Comparison of ENCODE assay signal across 30 mouse cellular contexts in genomic region chr4:121029632-121030031, GRCm38 (mm10). TPM values are rescaled to one million over a fixed set of nuclear protein-coding genes. Genes with fewer than 3 reads are reported as not detected.
DNase-seq lines count a peak whose midpoint lies in the region; ATAC-seq and TF ChIP-seq lines count a peak whose summit lies in the region.
"Had no signal": no experiment of that assay in that cellular context is flagged by ENCODE, and none has a peak within 500 bp of the region (broad histone marks: within the 10 kb centered on the region; RNA-seq: fewer than 3 reads in every experiment).

No protein-coding gene starts in this region.

- TF ChIP-seq POLR2A in heart, adult 2 months (IDR thresholded peaks at IDR 0.05; ENCODE audit: insufficient read depth, low read depth, low read length) = no peak
- TF ChIP-seq POLR2A in CH12.LX (IDR thresholded peaks at IDR 0.05; ENCODE audit: low read depth, low read length) = no peak

- no peak overlapping the region for H3K4me3 ChIP-seq in heart, adult 2 months
- H3K4me3 ChIP-seq in liver, embryonic 14.5 days (ENCODE audit: insufficient read depth in 1 of 2, low read depth in 2 of 2, low read length in 2 of 2) = no peak overlapping the region
- H3K4me3 ChIP-seq in CH12.LX (replicated peaks in 1 of 3; ENCODE audit: low read depth in 2 of 3, low read length in 2 of 3, poor library complexity in 1 of 3) = no peak overlapping the region
- H3K4me3 ChIP-seq: embryonic facial prominence, embryonic 13.5 days; forebrain, embryonic 10.5 days; liver, embryonic 15.5 days; midbrain, embryonic 12.5 days had no signal

- intact Hi-C loops in heart, adult 2 months (cut with DNase I) = loop anchor here (2.0 kb wide), 2 partner anchors 43 to 203 kb away; no protein-coding TSS in a partner anchor
- intact Hi-C loops in heart, postnatal 36 days (cut with DNase I) = loop anchor here (2.0 to 10.0 kb wide), 2 partner anchors 43 to 175 kb away; partner anchors contain the start of gene Rims3

- H3K27me3 ChIP-seq in heart, adult 2 months (ENCODE audit: control insufficient read depth, insufficient read depth, low read length) = no peaks in the 10 kb centered on the region
- H3K27me3 ChIP-seq in liver, embryonic 14.5 days (ENCODE audit: control insufficient read depth, insufficient read depth, low read length) = no peaks in the 10 kb centered on the region
- no peaks in the 10 kb centered on the region for H3K27me3 ChIP-seq in CH12.LX (replicated peaks)
- H3K27me3 ChIP-seq: embryonic facial prominence, embryonic 13.5 days; liver, embryonic 15.5 days had no signal

- in situ Hi-C loops in CH12.LX (cut with MboI; ENCODE audit: low pct_ligation_motif_present, low pct_unique_long_range_greater_than_20kb, low sequenced_read_pairs) = loop anchor here (5.0 to 10.0 kb wide), 3 partner anchors 42 to 195 kb away; no protein-coding TSS in a partner anchor

- no peaks in the 10 kb centered on the region for H3K4me1 ChIP-seq in heart, adult 2 months (ENCODE audit: control insufficient read depth, insufficient read depth, low read length)
- H3K4me1 ChIP-seq in liver, embryonic 14.5 days (replicated peaks; ENCODE audit: control insufficient read depth in 2 of 2, insufficient read depth in 2 of 2, low read length in 1 of 2) = peaks cover 4 to 7% of the 10 kb centered on the region in 2 experiments; a peak in 2 of 4 replicates
- H3K4me1 ChIP-seq in CH12.LX (ENCODE audit: control insufficient read depth in 1 of 2, insufficient read depth in 2 of 2) = peaks cover 6 to 42% of the 10 kb centered on the region in 2 experiments; a peak in 3 of 4 replicates
- H3K4me1 ChIP-seq: embryonic facial prominence, embryonic 13.5 days; forebrain, embryonic 10.5 days; midbrain, embryonic 12.5 days had no signal

- peak; percentile 47 for TF ChIP-seq CTCF in heart, adult 2 months (IDR thresholded peaks at IDR 0.05)
- peak; percentile 37 for TF ChIP-seq CTCF in liver, embryonic 14.5 days (IDR thresholded peaks at IDR 0.05; ENCODE audit: low read depth)
- peak in 1 of 2 experiments; percentile 51; a peak in 2 of 4 replicates for TF ChIP-seq CTCF in CH12.LX (conservative IDR thresholded peaks at IDR 0.05 in 1 of 2, IDR thresholded peaks at IDR 0.05 in 1 of 2; ENCODE audit: low read depth in 2 of 2, low read length in 2 of 2)

- no peak overlapping the region for H3K9ac ChIP-seq in heart, adult 2 months (ENCODE audit: low read depth, low read length)
- H3K9ac ChIP-seq in liver, embryonic 14.5 days (replicated peaks) = no peak overlapping the region
- H3K9ac ChIP-seq in CH12.LX (ENCODE audit: insufficient read depth, low read depth) = no peak overlapping the region
- H3K9ac ChIP-seq: embryonic facial prominence, embryonic 13.5 days; hindbrain, embryonic 14.5 days; liver, embryonic 15.5 days; midbrain, embryonic 12.5 days had no signal

- TF ChIP-seq RAD21 in CH12.LX (IDR thresholded peaks at IDR 0.05; ENCODE audit: low read depth, low read length) = peak; percentile 17

- no peak overlapping the region for H3K4me2 ChIP-seq in liver, embryonic 14.5 days (ENCODE audit: low read depth)
- peak overlapping the region; percentile 42; the same call in 1 of the 2 replicates for H3K4me2 ChIP-seq in CH12.LX (ENCODE audit: insufficient read depth, low read depth, poor library complexity, severe bottlenecking)
- H3K4me2 ChIP-seq: embryonic facial prominence, embryonic 13.5 days; heart, embryonic 11.5 days; hindbrain, embryonic 14.5 days; liver, embryonic 15.5 days; midbrain, embryonic 12.5 days had no signal

- H3K79me2 ChIP-seq in heart, adult 2 months (replicated peaks; ENCODE audit: control insufficient read depth, insufficient read depth, low read length) = no peaks in the 10 kb centered on the region
- H3K79me2 ChIP-seq in CH12.LX (replicated peaks; ENCODE audit: control insufficient read depth, extremely low read depth, insufficient read depth, poor library complexity, severe bottlenecking) = no peaks in the 10 kb centered on the region

- dilution Hi-C loops in CH12.LX (cut with MboI; ENCODE audit: extremely low pct_ligation_motif_present, extremely low pct_unique_long_range_greater_than_20kb, low sequenced_read_pairs) = no loop called here

- TF ChIP-seq EP300 in heart, adult 2 months (IDR thresholded peaks at IDR 0.05; ENCODE audit: insufficient read depth, low read depth, low read length) = no peak
- TF ChIP-seq EP300 in liver, embryonic 14.5 days (IDR thresholded peaks at IDR 0.05; ENCODE audit: low read depth) = no peak
- TF ChIP-seq EP300 in CH12.LX (IDR thresholded peaks at IDR 0.05; ENCODE audit: low read length) = no peak

- no peak overlapping the region for H3K27ac ChIP-seq in heart, adult 2 months
- H3K27ac ChIP-seq in liver, embryonic 14.5 days = no peak overlapping the region
- H3K27ac ChIP-seq in CH12.LX (ENCODE audit: insufficient read depth, low read depth) = peak overlapping the region; percentile 59; the same call in 1 of the 2 replicates
- H3K27ac ChIP-seq: embryonic facial prominence, embryonic 13.5 days; forebrain, embryonic 10.5 days; hindbrain, embryonic 14.5 days; liver, embryonic 15.5 days; midbrain, embryonic 12.5 days had no signal

- H3K36me3 ChIP-seq in heart, adult 2 months (ENCODE audit: control insufficient read depth, insufficient read depth, low read length) = no peaks in the 10 kb centered on the region
- no peaks in the 10 kb centered on the region for H3K36me3 ChIP-seq in liver, embryonic 14.5 days (replicated peaks; ENCODE audit: control insufficient read depth, insufficient read depth, low read depth)
- H3K36me3 ChIP-seq in CH12.LX (replicated peaks in 1 of 2; ENCODE audit: control insufficient read depth in 1 of 2, insufficient read depth in 1 of 2, low read length in 1 of 2) = no peaks in the 10 kb centered on the region
- H3K36me3 ChIP-seq: embryonic facial prominence, embryonic 13.5 days; forebrain, embryonic 10.5 days; liver, embryonic 15.5 days; midbrain, embryonic 12.5 days had no signal

- 69% methylated on average over 3 of the region's 3 CpGs for whole genome bisulfite sequencing in heart, adult 2 months
- WGBS in liver, embryonic 14.5 days (ENCODE audit: insufficient replicate concordance) = 56% methylated on average over 3 of the region's 3 CpGs

- no peak for ATAC-seq in liver, embryonic 14.5 days (ENCODE audit: insufficient read depth)
- ATAC-seq: forebrain, embryonic 16.5 days had no signal

- no peak for DNase-seq in heart, adult 2 months
- no peak for DNase-seq in heart, postnatal 36 days
- DNase-seq in liver, embryonic 14.5 days (ENCODE audit: low read depth in 3 of 3, low spot score in 3 of 3) = no peak
- DNase-seq in liver (no peak), CH12.LX (ENCODE audit: extremely low read depth) (no peak)
- peak; percentile 33 for DNase-seq in induced T-regulatory cell, adult 2 months (ENCODE audit: low read depth)
- no peak for DNase-seq in frontal cortex, postnatal 14 days (ENCODE audit: low spot score in 2 of 2)
- DNase-seq: adrenal gland, postnatal 25 days; cerebellum, adult 11-12 months; cerebellum, adult 9-11 months; gastrocnemius, postnatal 25 days; heart, adult 11 months; kidney, adult 9 months; kidney, postnatal 14 days; left cerebral cortex, postnatal 4 days; lung, postnatal 4 days; right cerebral cortex, postnatal 25 days; thymus, adult 18-20 months; thymus, postnatal 36 days had no signal

- H3K9me3 ChIP-seq in liver, embryonic 14.5 days (ENCODE audit: control insufficient read depth, low read length) = no peaks in the 10 kb centered on the region
- no peaks in the 10 kb centered on the region for H3K9me3 ChIP-seq in CH12.LX (replicated peaks; ENCODE audit: low read length)
- H3K9me3 ChIP-seq: embryonic facial prominence, embryonic 13.5 days; forebrain, embryonic 10.5 days; liver, embryonic 15.5 days; megakaryocyte, embryonic 14.5 days; midbrain, embryonic 12.5 days had no signal

TF ChIP-seq in CH12.LX, 34 proteins besides CTCF, POLR2A, EP300 and RAD21:
- TF ChIP-seq SMC3 (IDR thresholded peaks at IDR 0.05; ENCODE audit: low read depth, low read length) = peak; percentile 31; the same call in 1 of the 2 replicates
- no peak for TF ChIP-seq JUND (conservative IDR thresholded peaks at IDR 0.05; ENCODE audit: low read depth, low read length)
TF ChIP-seq in CH12.LX: peak in this region for 1.

RNA-seq across cellular contexts. Expression of gene Col9a2, which starts 9.6 kb away (rescaled TPM):
- not detected for total RNA-seq in heart, adult 2 months (2021)
- polyA plus RNA-seq in heart, adult 2 months (2012; rRNA removed) = 0.06 and 0.31 TPM in 2 replicates
- total RNA-seq in heart, postnatal 36 days (2021) = under 1 TPM in 1 of 2 experiments, not detected in 1; 0.50 TPM
- polyA plus RNA-seq in liver, embryonic 14.5 days (2012; rRNA removed) = 0.79 and 1.9 TPM in 2 replicates
- 0.83 and 1.1 TPM in 2 replicates for polyA plus RNA-seq in liver, embryonic 14.5 days (2014; fragmentation: Nextera tagmentation; extraction: Ambion mirVana)
- total RNA-seq in CH12.LX (2012; rRNA removed) (not detected in 2 replicates), CH12.LX (2014; rRNA removed) (not detected in 2 replicates)
- not detected in 2 replicates for polyA plus RNA-seq in CH12.LX (2012; ENCODE audit: insufficient read length, low read depth)
- total RNA-seq: common myeloid progenitor, adult 5-6 weeks; hematopoietic stem cell, adult 5-6 weeks; monocyte, adult 5-6 weeks had no signal

RNA-seq across cellular contexts. Expression of gene Smap2, which starts 12.6 kb away (rescaled TPM):
- 10 to 100 TPM; 44.2 to 49.6 TPM for total RNA-seq in heart, adult 2 months (2021)
- polyA plus RNA-seq in heart, adult 2 months (2012; rRNA removed) = 26.7 and 32.2 TPM in 2 replicates
- 10 to 100 TPM; 40.0 to 47.7 TPM for total RNA-seq in heart, postnatal 36 days (2021)
- 15.4 and 17.0 TPM in 2 replicates for polyA plus RNA-seq in liver, embryonic 14.5 days (2012; rRNA removed)
- polyA plus RNA-seq in liver, embryonic 14.5 days (2014; fragmentation: Nextera tagmentation; extraction: Ambion mirVana) = 19.6 and 22.1 TPM in 2 replicates
- total RNA-seq in CH12.LX (2012; rRNA removed) (27.4 and 29.1 TPM in 2 replicates), CH12.LX (2014; rRNA removed) (20.0 and 20.1 TPM in 2 replicates)
- polyA plus RNA-seq in CH12.LX (2012; ENCODE audit: insufficient read length, low read depth) = 110 and 111 TPM in 2 replicates
